Comparison of ENCODE assay signal across 25 mouse cellular contexts in genomic region chr2:69230137-69230536, GRCm38 (mm10). TPM values are rescaled to one million over a fixed set of nuclear protein-coding genes. Genes with fewer than 3 reads are reported as not detected.
"Had no signal": no experiment of that assay in that cellular context is flagged by ENCODE, and none has a peak within 500 bp of the region (broad histone marks: within the 10 kb centered on the region; RNA-seq: fewer than 3 reads in every experiment).

No protein-coding gene starts in this region.

- ATAC-seq: midbrain, embryonic 16.5 days had no signal

- H3K9me3 ChIP-seq: midbrain, embryonic 10.5 days; midbrain, embryonic 12.5 days; neural tube, embryonic 13.5 days; neural tube, embryonic 15.5 days; stomach, embryonic 15.5 days had no signal

- H3K4me2 ChIP-seq: lung, embryonic 14.5 days; midbrain, embryonic 12.5 days; neural tube, embryonic 13.5 days; neural tube, embryonic 15.5 days; stomach, embryonic 15.5 days had no signal

- H3K36me3 ChIP-seq: midbrain, embryonic 10.5 days; midbrain, embryonic 12.5 days; neural tube, embryonic 13.5 days; neural tube, embryonic 15.5 days; stomach, embryonic 15.5 days had no signal

- H3K27me3 ChIP-seq: midbrain, embryonic 12.5 days; neural tube, embryonic 13.5 days; neural tube, embryonic 15.5 days; stomach, embryonic 15.5 days had no signal

- H3K9ac ChIP-seq: lung, embryonic 14.5 days; midbrain, embryonic 12.5 days; neural tube, embryonic 13.5 days; neural tube, embryonic 15.5 days; stomach, embryonic 15.5 days had no signal

- DNase-seq: lung, adult 18-20 months; lung, embryonic 14.5 days; lung, postnatal 10 days; lung, postnatal 4 days; midbrain, embryonic 14.5 days; retina, postnatal 1 day; right cerebral cortex, adult 18-20 months; right cerebral cortex, postnatal 25 days; thymus, adult 2 months; thymus, postnatal 25 days; thymus, postnatal 4 days had no signal

- H3K4me1 ChIP-seq: midbrain, embryonic 12.5 days; neural tube, embryonic 15.5 days; stomach, embryonic 15.5 days had no signal

- H3K4me3 ChIP-seq: midbrain, embryonic 10.5 days; midbrain, embryonic 12.5 days; myocyte; neural tube, embryonic 13.5 days; neural tube, embryonic 15.5 days; stomach, embryonic 15.5 days had no signal

- H3K27ac ChIP-seq: midbrain, embryonic 10.5 days; midbrain, embryonic 12.5 days; neural tube, embryonic 13.5 days; neural tube, embryonic 15.5 days; stomach, embryonic 15.5 days; stomach, postnatal 0 days had no signal

RNA-seq across cellular contexts. Expression of gene G6pc2, which starts 19.3 kb away (rescaled TPM):
- total RNA-seq: megakaryocyte, adult 5-6 weeks; megakaryocyte-erythroid progenitor cell, adult 5-6 weeks had no signal
- polyA plus RNA-seq: lung, embryonic 14.5 days; lung, embryonic 16.5 days; midbrain, embryonic 10.5 days; midbrain, embryonic 16.5 days; myocyte; neural tube, embryonic 11.5 days; spleen, adult 2 months; stomach, postnatal 0 days; thymus, adult 2 months; urinary bladder, adult 2 months had no signal
